Mouse (Mus musculus) layer of hippocampus, adult 9-10 months (tissue): Measurements from ENCODE around the gene Eif3i.
"Not testable (repeated sequence)": the region's sequence is repeated elsewhere in the genome, so short reads cannot be mapped to it uniquely, and the experiment has no call there.

ENCODE experiments used
- DNase-seq: peaks from one replicate; pipeline ENCODE4 v3.0.0; 2022; ENCODE audit warnings: low spot score

Eif3i gene

DNA sequence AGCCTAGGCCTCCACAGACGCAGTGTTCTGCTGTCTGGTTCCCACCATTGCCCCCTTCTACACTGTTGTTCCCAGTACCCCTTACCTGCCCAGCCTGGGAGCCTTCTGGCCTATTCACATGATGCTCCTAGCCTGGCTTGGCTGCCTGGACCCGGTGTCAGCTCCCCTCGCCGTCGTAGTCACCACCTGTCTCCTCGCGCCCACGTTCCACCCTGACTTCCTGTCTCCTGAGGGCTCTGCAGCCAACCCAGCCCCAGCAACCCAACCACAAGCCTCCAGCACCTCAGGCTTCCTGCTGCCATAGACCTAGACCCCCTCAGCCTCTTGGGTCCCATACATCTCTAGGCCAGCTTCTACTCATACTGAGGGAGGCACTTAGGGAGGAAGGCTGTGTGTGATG is 27.0 kb downstream of the Eif3i start, which contains the start of gene Lck:
Gene Lck (minus strand): TSS at position 212 of the 400 bp plus-strand sequence.
- DNase-seq, result no peak

DNA sequence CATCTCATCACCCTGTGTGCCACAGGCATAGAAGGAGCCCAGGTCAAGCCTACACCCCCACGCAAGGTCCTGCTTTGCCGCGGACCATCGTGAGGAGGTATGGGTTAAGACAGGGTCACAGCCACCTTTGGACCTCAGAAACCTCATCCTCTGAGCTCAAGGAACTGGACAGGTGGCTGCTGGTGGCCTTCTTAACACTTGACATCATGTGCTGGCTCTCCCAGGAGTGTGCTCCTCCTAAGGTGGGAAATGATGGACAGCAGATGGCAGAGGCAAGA is 27.4 kb downstream of the Eif3i start:
- no peak for DNase-seq

DNA sequence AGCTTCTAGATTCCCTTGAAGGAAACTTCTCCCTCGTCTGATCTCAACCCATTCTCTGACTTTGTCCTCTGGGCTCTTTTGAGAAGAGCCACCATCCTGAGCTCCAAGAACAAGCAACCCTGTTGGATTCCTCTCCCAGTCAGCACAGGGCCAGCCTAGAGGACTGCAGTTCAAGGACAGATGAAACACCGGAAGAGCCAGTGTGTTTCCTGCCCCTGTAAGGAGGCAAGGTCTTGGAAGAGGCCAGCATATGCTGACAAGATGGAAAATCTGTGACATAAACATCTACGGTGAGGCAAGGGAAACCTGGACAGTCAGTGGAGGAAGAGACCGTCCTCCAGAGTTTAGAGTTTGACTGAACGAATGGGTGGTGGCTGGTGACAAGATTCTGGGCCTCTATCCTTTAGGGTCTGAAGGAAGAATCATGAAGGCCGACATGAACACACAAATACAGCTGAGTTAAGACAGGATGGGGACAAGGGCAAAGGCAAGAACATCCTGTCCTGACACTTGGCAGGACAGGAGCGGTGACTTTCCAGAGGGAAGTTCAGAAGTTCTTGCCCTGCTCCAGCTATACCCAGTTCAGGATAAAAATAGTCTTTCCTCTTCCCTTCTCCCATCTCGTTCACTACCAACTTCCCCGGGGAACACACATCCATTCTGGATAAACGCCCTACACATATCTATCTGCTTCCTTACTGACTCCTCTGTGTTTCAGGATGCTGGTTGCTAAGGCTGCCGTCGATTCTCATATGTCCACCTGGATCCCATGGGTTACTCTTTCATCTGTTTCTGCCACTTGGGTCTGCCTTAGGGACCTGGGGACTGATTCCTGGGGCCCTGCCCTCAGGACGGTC is 28.0 kb downstream of the Eif3i start:
- DNase-seq, result no peak

DNA sequence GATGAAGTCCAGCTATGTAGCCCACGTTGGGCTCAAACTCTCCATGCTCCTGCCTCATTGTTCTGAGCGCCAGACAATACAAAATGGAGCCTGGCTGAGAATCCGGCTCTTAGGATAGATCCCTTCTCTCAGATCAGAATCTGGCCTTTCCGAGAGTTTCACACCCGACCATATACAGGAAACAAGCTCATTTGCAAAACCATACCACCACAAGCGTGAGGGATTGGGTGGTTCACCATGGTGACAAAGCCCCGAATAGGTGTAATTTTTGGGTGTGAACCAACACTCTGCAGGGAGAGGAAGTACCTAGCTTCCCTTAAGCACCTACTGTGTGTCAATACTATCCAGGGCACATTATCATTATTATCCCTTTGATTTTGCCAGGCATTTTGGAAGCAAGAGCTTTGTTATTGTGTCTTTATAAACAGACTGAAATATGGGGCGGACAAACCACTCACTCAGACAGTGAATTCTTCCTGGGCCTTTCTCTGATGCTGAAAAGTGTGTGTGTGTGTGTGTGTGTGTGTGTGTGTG is 28.8 kb downstream of the Eif3i start:
- DNase-seq, result no peak

DNA sequence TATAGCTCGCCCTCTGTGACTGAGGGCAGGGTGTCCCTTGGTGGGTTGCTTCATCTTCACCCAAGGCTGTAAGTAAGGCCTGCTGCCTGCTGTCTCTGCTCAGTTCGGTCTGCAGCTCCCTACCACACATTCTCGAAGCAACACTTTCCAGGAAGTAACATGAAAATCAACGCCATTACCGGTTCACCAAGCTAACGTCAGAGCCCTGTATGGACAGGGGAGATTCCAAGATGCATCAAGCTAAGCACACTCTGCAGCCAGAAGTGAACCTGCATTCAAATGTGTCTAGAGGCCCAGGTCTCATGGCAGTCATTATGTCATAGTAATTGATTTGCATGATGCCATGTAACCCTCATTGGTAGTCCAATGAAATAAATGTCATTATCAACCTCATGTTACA is 30.4 kb downstream of the Eif3i start:
- DNase-seq, result no peak

DNA sequence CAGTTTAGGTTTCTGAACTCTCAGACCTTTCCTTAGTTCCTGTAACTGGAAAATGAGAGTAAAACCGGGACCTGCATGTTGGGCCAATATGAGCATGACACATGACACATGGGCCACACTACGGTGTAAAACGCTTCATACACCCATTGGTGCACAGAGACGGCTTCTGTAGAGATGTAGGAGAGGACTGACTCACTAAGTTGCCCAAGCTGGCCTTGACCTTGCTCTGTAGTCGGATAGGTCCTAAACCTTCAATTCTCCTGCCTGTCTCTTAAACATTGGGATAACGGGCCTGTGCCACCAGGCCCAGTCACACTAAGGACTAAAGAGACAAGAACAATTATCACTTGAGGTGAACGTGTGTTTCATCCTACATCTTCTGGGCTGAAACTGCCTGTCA is 32.1 kb downstream of the Eif3i start:
- no peak for DNase-seq

DNA sequence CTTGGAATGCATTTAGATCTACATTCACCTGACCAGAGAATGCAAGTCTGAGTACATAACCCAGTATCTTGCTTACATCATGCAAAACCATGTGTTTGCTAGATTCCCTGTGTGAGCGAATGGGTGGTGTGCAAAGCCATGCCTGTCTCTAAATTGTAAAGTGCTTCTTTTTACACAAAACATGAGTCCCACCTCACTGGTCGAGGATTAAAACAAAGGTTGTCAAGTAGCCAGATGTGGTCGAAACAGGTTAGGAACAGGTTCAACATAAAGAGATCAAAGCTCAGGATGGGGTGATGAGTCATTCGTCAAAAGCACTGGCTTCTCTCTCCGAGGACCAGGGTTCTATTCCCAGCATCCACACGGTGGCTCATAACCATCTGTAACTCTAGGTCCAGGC is 35.3 kb downstream of the Eif3i start:
- no peak for DNase-seq

DNA sequence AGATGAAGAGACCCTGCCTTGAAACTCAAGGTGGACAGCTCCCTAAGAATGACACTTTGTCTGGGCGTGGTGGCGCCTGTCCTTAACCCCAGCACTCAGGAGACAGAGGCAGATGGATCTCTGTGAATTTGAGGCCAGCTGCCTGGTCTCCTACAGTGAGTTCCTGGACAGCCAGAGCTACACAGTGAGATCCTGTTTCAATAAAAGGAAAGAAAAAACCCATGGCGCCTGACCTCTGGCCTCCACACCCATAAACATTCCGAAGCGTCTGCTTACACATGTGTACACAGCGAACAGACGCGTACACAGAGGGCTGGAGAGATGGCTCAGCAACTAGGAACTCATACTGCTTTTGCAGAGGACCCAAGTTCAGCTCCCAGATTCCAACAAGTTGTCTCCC is 36.7 kb downstream of the Eif3i start:
- no peak for DNase-seq

DNA sequence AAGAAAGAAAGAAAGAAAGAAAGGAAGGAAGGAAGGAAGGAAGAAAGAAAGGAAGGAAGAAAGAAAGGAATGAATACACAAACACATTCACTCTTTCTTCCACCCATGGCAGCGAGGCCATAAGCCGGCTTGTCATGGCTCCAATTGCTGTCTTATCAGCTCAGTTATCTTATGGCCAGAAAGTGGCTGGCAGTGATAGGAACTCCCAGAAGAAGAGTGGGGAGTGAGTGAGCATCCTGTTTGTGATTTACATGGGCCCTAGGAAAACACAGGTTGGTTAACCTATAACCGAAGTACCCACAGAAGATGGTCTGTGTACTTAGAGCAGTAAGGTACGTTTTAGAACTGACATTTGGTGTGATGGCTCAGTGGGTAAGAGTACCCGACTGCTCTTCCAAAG is 39.3 kb downstream of the Eif3i start:
- no peak for DNase-seq

DNA sequence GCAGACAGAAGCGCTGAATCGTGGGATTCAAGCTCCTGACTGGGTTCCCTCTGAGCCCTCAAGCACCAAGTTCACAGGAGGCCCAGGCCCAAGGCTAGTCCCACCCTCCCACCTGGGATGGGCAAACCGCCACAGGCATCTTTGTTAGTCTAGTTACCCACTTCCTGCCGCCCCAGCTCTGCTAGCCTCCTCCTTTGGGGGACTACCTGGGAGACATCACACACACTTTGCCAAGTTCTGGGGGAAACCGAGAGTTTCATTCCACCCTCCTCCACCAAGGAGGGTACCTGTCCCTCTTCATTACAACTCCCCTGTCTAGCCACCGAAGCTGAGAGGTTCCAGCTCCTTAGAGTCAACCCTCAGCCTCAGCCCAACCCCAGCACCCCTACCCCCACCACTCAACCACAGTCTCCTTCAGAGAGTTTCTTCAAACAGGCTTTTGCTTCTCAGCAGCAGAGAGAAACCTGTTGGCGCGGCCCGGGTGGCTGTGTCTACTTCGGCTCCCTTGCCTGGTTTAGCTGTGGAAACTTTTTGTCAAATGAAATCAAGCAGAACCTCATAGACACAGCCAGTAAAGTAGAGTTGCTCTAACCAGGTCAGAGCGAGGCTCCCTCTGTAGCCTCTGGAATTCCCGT is 42.0 kb downstream of the Eif3i start:
- DNase-seq, result no peak

DNA sequence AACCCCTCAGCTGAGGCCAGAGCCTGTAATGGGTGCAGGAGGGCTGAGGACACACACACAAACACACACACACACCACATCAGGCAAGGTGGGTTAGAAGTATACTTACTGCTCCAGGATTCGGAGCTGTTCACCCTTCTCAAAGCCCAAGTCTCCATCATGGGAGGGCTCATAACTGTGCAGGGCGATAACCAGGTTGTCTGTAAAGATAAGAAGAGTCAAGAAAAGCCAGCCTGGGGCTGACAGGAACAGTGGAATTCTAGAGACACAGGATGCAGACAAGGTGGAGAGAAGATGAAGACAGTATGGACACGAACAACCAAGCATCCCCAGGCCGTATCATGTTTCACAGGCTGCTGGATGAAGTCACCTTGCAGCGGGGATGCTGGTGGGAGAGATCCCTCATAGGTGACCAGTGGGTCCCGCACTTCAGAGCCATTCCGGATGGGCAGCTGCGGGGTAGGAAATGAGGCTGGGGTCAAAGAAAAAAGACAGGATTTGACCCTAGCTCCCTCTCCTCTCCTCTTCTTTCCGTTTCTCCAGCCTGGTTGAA is 43.1 kb downstream of the Eif3i start:
- no peak for DNase-seq

DNA sequence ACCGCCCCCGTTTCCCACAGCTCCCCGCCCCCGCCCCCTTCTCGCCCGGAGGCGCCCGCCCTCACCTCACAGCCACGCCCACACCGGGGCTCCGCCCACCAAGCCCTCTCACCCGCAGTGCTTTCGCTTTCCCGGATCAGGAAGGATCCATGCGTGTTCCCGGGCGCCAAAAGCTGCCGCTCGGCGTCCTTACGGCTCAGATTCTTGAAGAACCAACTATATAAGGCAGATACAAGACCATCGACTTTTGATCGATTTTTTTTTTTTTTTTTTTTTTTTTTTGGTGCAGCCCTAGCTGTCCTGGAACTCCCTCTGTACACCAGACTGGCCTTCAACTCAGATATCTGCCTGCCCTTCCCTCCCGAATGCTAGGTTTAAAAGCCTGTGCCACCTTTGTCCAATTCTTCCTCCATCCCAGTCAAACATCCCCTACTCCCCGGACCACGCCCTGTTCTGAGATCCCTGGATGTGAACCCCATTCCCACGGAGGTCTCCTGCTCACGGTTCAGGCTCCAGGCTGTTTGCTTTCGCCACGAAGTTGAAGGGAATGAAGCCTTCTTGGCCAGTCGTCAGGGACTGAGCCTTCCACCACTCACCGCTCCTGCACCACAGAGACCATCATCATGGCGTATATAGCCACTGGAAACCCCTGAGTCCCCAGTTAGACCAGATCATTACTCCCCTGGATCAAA is 43.8 kb downstream of the Eif3i start:
- DNase-seq, result peak; percentile 45

DNA sequence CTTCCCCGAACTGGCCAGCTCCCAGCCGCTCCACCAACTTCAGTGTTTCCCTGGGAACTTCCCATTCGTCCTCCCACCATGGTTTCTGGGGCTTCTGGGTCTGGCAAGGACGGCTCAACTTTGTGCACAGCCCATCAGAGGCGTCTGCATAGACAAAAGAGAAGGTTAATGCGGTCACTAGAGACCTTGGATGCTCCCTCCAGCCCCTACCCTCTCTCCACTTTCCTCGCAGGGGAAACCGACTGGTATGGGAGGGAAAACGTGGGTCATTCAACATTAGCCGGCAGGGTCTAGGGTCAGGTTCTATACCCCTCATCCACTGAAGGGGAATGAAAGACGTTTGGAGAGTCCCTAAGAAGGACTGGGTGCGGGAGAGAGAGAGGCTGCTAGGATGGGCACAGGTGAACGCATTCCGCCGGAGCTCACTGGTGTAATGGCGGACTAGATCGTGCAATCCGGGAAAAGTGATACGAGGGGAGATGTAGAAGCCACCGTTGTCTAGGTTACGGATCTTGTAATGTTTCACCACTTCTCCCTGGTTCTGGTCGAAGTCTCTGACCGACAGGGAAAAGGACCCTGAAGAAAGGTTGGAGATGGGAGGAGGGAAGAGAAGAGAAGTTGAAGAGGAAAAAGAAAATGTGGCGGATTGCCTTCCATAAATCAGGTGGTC is 44.5 kb downstream of the Eif3i start:
- DNase-seq, result no peak

DNA sequence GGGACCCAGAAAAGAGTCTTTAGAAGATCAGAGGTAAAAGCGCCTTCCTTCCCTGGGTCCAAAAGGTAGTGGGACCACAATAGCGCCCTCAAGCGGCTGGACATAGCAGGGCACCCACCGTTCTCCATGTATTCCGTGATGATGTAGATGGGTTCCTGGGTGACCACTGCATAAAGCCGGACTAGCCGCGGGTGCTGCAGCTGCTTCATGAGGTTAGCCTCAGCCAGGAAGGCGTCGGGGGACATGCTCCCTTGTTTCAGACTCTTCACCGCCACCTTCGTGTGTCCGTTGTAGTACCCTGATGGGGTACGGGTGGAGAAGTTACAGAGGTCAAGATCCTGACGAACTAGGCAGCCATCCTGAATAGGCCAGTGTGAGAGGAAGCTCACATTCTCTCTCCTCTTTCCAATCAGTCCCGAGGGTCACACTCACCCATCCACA is 45.0 kb downstream of the Eif3i start:
- no peak for DNase-seq

DNA sequence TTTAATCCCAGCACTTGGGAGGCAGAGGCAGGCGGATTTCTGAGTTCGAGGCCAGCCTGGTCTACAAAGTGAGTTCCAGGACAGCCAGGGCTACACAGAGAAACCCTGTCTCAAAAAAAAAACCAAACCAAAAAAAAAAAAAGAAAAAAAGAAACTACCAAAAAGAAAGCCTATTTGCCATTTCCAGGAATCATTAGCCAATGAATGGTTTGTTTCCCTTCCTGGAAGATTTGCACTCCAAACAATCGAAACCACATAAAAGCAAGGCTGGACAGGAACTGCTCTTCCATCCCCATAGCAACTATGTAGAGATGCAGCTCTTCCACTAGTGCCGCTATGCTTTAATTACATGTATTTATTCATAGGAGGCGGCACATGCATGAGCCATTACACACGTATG is 45.9 kb downstream of the Eif3i start:
- not testable (repeated sequence) for DNase-seq

DNA sequence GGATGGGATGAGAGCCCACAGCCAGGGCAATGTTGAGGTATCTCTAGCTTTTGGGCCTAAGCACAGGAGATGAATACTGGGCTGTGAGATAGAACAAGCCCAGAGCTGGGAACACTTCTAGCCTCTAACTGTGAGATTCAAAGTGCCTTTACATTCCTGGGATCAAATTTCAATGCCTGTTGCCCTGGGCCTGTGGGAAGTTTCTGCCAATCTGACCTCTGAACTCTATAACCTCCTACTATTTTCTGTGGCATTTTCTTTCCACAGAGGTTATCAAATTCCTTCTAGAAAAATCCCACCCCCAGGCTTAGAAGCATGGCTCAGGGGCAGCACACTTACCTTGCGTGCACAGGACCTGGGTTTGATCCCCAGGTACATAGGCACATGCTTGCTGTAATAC is 50.2 kb downstream of the Eif3i start:
- no peak for DNase-seq

DNA sequence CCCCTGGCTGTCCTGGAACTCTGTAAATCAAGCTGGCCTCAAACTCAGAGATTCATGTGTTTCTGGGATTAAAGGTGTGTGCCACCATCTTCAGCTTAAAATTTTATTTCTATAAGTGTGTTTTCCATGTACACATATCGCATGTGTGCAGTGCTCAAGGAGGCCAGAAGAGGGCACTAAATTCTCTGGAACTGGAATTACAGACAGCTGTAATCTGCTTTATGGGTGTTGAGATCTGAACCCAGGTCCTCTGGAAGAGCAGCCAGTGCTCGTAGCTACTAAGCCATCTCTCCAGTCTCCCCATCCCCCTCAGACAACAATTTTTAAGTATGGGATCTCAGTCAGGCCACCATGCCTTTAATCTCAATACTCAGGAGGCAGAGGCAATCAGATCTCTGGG is 51.1 kb downstream of the Eif3i start:
- DNase-seq, result no peak

DNA sequence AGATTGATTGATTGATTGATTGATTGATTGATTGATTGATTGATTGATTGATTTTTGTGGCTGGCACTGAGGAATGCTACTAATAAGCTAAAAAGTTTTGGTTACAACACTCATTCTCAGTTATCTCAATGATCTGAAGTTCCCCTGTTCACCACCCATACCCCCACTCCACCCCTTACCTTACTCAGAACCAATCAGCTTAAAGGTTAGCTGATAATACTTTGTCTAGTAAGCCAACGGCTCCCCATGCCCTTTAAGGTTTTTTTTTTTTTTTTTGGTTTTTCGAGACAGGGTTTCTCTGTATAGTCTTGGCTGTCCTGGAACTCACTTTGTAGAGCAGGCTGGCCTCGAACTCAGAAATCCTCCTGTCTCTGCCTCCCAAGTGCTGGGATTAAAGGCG is 52.8 kb downstream of the Eif3i start:
- not testable (repeated sequence) for DNase-seq

DNA sequence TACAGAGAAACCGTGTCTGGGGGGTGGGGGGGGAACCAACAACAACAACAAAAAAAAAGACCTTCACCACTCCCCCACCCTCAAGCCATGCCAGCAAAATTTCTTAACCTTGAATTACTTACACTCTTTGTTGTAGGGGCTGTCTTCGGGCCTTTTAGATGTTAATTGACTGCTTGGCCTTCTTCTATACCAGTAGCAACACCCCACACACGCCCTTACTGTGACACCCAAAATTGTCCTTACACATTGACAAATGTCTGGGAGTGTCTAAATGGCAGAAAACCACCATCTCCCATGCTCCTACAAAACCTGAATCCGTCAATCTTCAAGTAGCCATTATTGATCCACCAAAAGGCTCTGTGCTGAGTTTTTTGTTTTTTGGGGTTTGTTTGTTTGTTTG is 56.3 kb downstream of the Eif3i start:
- no peak for DNase-seq

DNA sequence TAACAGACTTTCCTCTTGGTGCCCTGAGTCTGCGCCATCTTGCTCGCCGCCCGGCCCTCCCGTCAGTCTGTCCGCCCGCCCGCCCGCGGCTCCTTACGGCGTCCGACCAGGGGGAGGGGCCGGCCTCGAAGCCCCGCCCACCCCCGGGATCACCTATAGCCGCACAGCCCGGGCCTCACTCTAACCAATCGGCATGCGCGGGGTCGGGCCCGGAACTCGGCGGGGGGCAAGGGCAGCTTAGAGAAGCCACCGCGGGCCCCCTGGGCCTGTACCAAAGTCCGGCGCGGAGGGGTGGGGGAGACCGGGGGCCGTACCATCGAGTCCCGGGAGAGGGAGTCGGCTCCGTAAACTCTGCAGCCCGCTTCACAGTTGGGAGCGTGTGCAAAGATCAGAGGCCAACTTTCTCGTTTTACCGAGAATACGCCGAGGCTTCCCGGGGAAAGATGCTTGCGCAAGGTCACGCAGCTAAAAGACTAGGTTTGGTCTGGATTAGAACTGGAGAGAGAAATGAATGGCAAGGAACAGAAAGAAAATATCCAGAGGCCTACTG is 57.8 kb downstream of the Eif3i start, which contains the start of gene Hdac1:
Gene Hdac1 (minus strand): TSS at position 122 of the 550 bp plus-strand sequence.
- peak; percentile 89 for DNase-seq
